Mouse (Mus musculus): ENCODE results near the gene Smarcad1. TPM values are rescaled to one million over a fixed set of nuclear protein-coding genes. Genes with fewer than 3 reads are reported as not detected.
A peak's percentile ranks its signal among the peaks of the same experiment; 100 is the strongest.
"Not testable (repeated sequence)": the region's sequence is repeated elsewhere in the genome, so short reads cannot be mapped to it uniquely, and the experiment has no call there.

The Smarcad1 gene
- total RNA-seq (2014; rRNA removed) (36.1 and 43.2 TPM in 2 replicates), polyA plus RNA-seq (2015; fragmentation: Nextera tagmentation; extraction: Ambion mirVana) (44.7 and 45.0 TPM in 2 replicates)

GRCm38 (mm10) chr6:65042491-65043171 lies at the start of gene Smarcad1:
TSS of gene Smarcad1 (plus strand) at chr6:65042583.
- WGBS: under 1% methylated on average over 79 of the region's 81 CpGs
- Histone ChIP-seq H3K27ac (peak within 1 kb of the TSS; percentile 98), H3K9me3 (ENCODE audit: low read length) (no peaks in the 10 kb centered on the region), H3K9ac (replicated peaks; ENCODE audit: low read length) (peak within 1 kb of the TSS; percentile 98), H3K27me3 (ENCODE audit: insufficient read depth, low read length) (no peaks in the 10 kb centered on the region), H3K4me3 (ENCODE audit: low read length) (peak within 1 kb of the TSS; percentile 85), H3K36me3 (ENCODE audit: insufficient read depth, low read length) (peaks cover 17% of the 10 kb centered on the region; the same call in 1 of the 2 replicates), H3K4me2 (ENCODE audit: low read depth, low read length) (peak within 1 kb of the TSS; percentile 80), H3K4me1 (ENCODE audit: insufficient read depth, low read length) (no peaks in the 10 kb centered on the region)
- 0 out of 2 replicates have a peak, but pooled peaks have one; percentile 7 for TF ChIP-seq CTCF (IDR thresholded peaks at IDR 0.05; ENCODE audit: low read depth)
- ATAC-seq: peak; percentile 96
- DNase-seq (ENCODE audit: low spot score): peak; percentile 99

DNA sequence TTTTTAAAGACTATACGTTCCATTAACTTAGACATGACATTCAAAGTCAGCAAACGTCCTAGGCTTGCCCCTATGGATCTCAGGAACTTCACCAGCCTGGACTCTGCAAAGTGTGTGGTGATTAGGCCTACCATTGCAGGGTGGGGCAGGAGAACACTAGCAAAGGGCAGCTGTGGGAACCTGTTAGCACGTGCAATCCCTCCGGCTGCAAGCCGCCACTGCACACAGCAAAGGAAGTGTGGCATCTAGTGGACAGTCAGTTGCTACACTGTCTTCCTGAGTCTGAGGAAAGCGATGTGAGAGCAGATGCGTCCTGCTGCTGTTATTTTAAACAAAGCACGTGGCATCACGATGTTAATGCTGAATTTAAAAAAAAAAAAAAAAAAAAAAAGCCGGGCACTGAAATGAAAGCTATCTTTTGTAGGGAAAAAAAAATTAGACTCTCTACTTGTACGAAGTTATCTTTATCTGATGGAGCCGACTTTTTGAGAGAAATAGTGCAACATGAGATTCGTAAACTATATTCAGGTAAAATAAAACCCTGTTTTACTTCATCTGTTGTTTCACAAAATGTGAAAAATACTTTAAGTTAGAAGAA lies 45.5 kb upstream of the Smarcad1 start:
- Histone ChIP-seq H3K9me3 (ENCODE audit: low read length) (no peaks in the 10 kb centered on the region), H3K9ac (replicated peaks; ENCODE audit: low read length) (no peak overlapping the region), H3K36me3 (ENCODE audit: insufficient read depth, low read length) (no peaks in the 10 kb centered on the region), H3K4me2 (ENCODE audit: low read depth, low read length) (no peak overlapping the region), H3K4me1 (ENCODE audit: insufficient read depth, low read length) (no peaks in the 10 kb centered on the region), H3K27me3 (ENCODE audit: insufficient read depth, low read length) (no peaks in the 10 kb centered on the region), H3K27ac (no peak overlapping the region), H3K4me3 (ENCODE audit: low read length) (no peak overlapping the region)
- TF ChIP-seq CTCF (IDR thresholded peaks at IDR 0.05; ENCODE audit: low read depth): peak; percentile 86
- DNase-seq (ENCODE audit: low spot score): peak; percentile 67
- peak; percentile 79; the same call in 1 of the 2 replicates for ATAC-seq
- WGBS: 43% methylated on average over 13 of the region's 13 CpGs

DNA sequence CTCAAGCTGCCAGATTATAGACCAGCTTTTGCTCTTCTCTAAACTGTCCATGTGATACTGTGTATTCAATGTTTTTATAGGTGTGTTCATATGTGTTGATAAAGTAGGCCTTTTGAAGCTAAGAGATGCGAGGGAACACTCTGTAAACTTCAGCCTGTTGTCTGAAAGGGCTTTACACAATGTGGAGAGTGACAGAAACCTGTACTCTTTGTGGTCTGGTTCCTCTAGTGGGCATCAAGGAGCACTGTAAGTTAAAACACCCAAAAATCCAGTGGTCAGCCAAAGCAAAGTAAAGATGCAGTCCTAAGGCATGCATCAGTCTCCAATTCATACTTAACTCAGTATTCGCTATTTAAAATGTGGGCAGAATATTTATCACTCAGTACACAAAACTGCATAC lies 44.6 kb upstream of the Smarcad1 start:
- no peak overlapping the region for H3K9ac ChIP-seq (replicated peaks; ENCODE audit: low read length)
- ATAC-seq: no peak
- no peak overlapping the region for H3K4me2 ChIP-seq (ENCODE audit: low read depth, low read length)

DNA sequence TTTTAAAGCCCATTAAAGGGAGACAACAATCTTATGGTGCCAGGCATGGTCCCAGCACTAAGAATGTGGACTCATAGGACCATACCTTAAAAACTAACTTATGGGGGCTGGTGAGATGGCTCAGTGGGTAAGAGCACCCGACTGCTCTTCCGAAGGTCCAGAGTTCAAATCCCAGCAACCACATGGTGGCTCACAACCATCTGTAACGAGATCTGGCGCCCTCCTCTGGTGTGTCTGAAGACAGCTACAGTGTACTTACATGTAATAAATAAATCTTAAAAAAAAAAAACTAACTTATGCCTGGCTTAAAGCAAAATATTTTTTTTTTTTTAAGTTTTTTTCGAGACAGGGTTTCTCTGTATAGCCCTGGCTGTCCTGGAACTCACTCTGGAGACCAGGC lies 41.6 kb upstream of the Smarcad1 start:
- not testable (repeated sequence) for H3K27me3 ChIP-seq (ENCODE audit: insufficient read depth, low read length); H3K27ac ChIP-seq; H3K4me3 ChIP-seq (ENCODE audit: low read length); H3K36me3 ChIP-seq (ENCODE audit: insufficient read depth, low read length); H3K4me2 ChIP-seq (ENCODE audit: low read depth, low read length); H3K9ac ChIP-seq (replicated peaks; ENCODE audit: low read length); H3K9me3 ChIP-seq (ENCODE audit: low read length); DNase-seq (ENCODE audit: low spot score); ATAC-seq; H3K4me1 ChIP-seq (ENCODE audit: insufficient read depth, low read length)
- 78% methylated on average over 5 of the region's 5 CpGs for WGBS

More for the DNA sequence above, 44.6 kb upstream of the Smarcad1 start:
- no peaks in the 10 kb centered on the region for H3K27me3 ChIP-seq (ENCODE audit: insufficient read depth, low read length)
- no peaks in the 10 kb centered on the region for H3K4me1 ChIP-seq (ENCODE audit: insufficient read depth, low read length)
- 85% methylated on average over 2 of the region's 2 CpGs for WGBS
- H3K4me3 ChIP-seq (ENCODE audit: low read length): no peak overlapping the region
- TF ChIP-seq CTCF (IDR thresholded peaks at IDR 0.05; ENCODE audit: low read depth): peak; percentile 23; the same call in 1 of the 2 replicates
- no peak for DNase-seq (ENCODE audit: low spot score)
- no peaks in the 10 kb centered on the region for H3K9me3 ChIP-seq (ENCODE audit: low read length)
- H3K36me3 ChIP-seq (ENCODE audit: insufficient read depth, low read length): no peaks in the 10 kb centered on the region
- H3K27ac ChIP-seq: no peak overlapping the region

DNA sequence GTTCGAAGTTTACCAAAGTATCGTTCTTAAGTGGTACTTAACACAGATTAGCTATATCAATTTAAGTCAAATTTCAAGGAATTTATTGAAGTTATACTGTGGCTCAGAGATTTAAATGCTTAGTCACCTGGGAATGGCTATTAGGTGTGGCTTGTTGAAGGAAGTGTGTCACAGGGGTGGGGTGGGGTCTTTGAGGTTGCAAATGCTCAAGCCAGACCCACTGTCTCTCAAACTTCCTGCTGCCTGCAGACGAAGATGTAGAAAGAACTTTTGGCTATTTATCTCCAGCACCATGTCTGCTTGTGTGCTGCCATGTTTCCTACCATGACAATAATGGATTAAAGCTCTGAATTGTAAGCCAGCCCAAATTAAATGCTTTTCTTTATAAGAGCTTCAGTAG lies 40.2 kb upstream of the Smarcad1 start:
- Histone ChIP-seq H3K36me3 (ENCODE audit: insufficient read depth, low read length) (no peaks in the 10 kb centered on the region), H3K27me3 (ENCODE audit: insufficient read depth, low read length) (no peaks in the 10 kb centered on the region), H3K27ac (no peak overlapping the region), H3K4me2 (ENCODE audit: low read depth, low read length) (no peak overlapping the region), H3K4me1 (ENCODE audit: insufficient read depth, low read length) (no peaks in the 10 kb centered on the region), H3K4me3 (ENCODE audit: low read length) (no peak overlapping the region), H3K9ac (replicated peaks; ENCODE audit: low read length) (no peak overlapping the region), H3K9me3 (ENCODE audit: low read length) (no peaks in the 10 kb centered on the region)
- DNase-seq (ENCODE audit: low spot score) (no peak), ATAC-seq (no peak)
- TF ChIP-seq CTCF (IDR thresholded peaks at IDR 0.05; ENCODE audit: low read depth): no peak
- 83% methylated on average over 3 of the region's 3 CpGs for WGBS

GRCm38 (mm10) chr6:65008836-65009235 lies 33.5 kb upstream of the Smarcad1 start:
- H3K36me3 ChIP-seq (ENCODE audit: insufficient read depth, low read length): no peaks in the 10 kb centered on the region
- no peaks in the 10 kb centered on the region for H3K27me3 ChIP-seq (ENCODE audit: insufficient read depth, low read length)
- TF ChIP-seq CTCF (IDR thresholded peaks at IDR 0.05; ENCODE audit: low read depth): no peak
- no peaks in the 10 kb centered on the region for H3K9me3 ChIP-seq (ENCODE audit: low read length)
- H3K4me2 ChIP-seq (ENCODE audit: low read depth, low read length): no peak overlapping the region
- 85% methylated on average over 5 of the region's 5 CpGs for WGBS
- ATAC-seq (no peak), DNase-seq (ENCODE audit: low spot score) (no peak)
- no peak overlapping the region for H3K9ac ChIP-seq (replicated peaks; ENCODE audit: low read length)
- H3K4me1 ChIP-seq (ENCODE audit: insufficient read depth, low read length): no peaks in the 10 kb centered on the region
- H3K27ac ChIP-seq: no peak overlapping the region
- H3K4me3 ChIP-seq (ENCODE audit: low read length): no peak overlapping the region

Measured in hindbrain, postnatal 0 days (tissue).